Mouse (Mus musculus): ENCODE measurements around the gene Cdh24. TPM values are rescaled to one million over a fixed set of nuclear protein-coding genes. Genes with fewer than 3 reads are reported as not detected.

Gene Cdh24
- polyA plus RNA-seq, 1 experiment from 2014 or later: 0.32 TPM

DNA sequence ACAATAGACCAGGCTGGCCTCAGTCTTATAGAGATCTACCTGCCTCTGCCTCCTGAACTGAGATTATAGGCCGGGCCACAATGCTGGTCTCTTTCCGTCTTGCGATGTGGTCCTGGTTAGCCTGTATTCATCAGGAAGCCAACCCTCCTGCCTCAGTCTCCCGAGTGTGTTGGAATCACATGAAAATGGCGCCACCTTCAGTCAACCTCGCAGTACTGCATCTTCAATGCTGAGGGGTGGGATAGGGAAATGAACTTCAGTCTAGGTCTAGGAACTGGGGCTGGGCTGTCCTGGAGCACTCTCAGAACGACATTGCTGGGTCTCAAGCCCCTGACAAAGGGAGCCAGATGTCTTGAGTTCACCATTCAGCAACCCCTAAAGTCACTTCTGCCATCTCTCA, 44.1 kb downstream of the Cdh24 start:
- H3K4me3 ChIP-seq (ENCODE audit: low read depth, low read length): no peak overlapping the region
- TF ChIP-seq EP300 (IDR thresholded peaks at IDR 0.05): no peak
- peak; percentile 72 for TF ChIP-seq CTCF (IDR thresholded peaks at IDR 0.05)
- WGBS: 79% methylated on average over 7 of the region's 7 CpGs

DNA sequence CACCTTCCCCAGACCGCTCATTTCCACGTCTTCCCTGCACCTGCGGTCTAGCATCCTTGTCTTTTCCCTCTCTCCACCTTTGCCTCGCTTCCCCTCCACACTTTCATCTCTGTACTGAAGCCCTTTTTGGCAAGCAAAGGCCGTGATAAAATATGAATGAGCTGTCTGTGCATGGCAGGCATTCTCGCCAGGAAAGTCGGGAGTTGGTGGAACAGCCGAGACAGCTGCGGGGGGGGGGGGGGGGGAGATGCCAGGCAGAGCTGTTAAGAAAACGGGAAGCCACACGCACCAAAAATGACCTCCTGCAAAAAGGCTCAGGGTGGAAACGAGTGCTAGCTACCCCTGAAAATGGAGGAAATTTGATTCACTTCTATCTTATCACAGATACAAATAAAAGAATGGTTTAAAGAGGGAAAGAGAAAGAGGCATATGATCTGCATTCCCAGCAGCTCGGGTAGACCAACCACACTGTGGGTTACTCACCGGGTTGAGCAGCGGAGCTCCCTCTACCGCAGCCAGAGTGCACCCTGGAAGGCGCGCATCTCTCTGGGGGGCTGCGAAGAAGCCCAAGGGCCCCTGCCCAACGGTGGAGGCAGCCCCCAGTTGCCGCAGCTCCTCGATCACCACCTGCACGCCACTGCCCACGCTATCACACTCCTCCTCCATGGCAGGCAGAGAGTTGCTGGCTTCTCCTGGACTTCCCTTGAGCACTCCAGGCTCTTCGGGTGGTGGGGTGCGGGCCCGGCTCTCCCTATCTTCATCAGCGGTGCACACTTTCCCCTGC, 46.3 kb downstream of the Cdh24 start:
- no peaks in the 10 kb centered on the region for H3K9me3 ChIP-seq (ENCODE audit: low read length)
- WGBS: 66% methylated on average over 28 of the region's 28 CpGs
- no peaks in the 10 kb centered on the region for H3K27me3 ChIP-seq (replicated peaks; ENCODE audit: insufficient read depth, low read length)
- no peak overlapping the region for H3K27ac ChIP-seq (ENCODE audit: low read length)
- H3K4me1 ChIP-seq (ENCODE audit: insufficient read depth, low read depth, low read length): no peaks in the 10 kb centered on the region
- no peak overlapping the region for H3K4me3 ChIP-seq (ENCODE audit: low read depth, low read length)
- DNase-seq (ENCODE audit: low spot score) (no peak), ATAC-seq (no peak)
- peaks cover 4% of the 10 kb centered on the region; the same call in 1 of the 2 replicates for H3K36me3 ChIP-seq (ENCODE audit: insufficient read depth, low read length)
- no peak overlapping the region for H3K4me2 ChIP-seq (replicated peaks; ENCODE audit: low read depth, low read length)
- H3K9ac ChIP-seq (replicated peaks; ENCODE audit: low read depth): no peak overlapping the region
- TF ChIP-seq EP300 (IDR thresholded peaks at IDR 0.05) (no peak), CTCF (IDR thresholded peaks at IDR 0.05) (no peak)

More for the DNA sequence above, 44.1 kb downstream of the Cdh24 start:
- Histone ChIP-seq H3K36me3 (ENCODE audit: insufficient read depth, low read length) (peaks cover 4% of the 10 kb centered on the region; the same call in 1 of the 2 replicates), H3K4me2 (replicated peaks; ENCODE audit: low read depth, low read length) (no peak overlapping the region), H3K27ac (ENCODE audit: low read length) (no peak overlapping the region), H3K9me3 (ENCODE audit: low read length) (no peaks in the 10 kb centered on the region), H3K27me3 (replicated peaks; ENCODE audit: insufficient read depth, low read length) (no peaks in the 10 kb centered on the region), H3K4me1 (ENCODE audit: insufficient read depth, low read depth, low read length) (no peaks in the 10 kb centered on the region), H3K9ac (replicated peaks; ENCODE audit: low read depth) (no peak overlapping the region)
- DNase-seq (ENCODE audit: low spot score) (no peak), ATAC-seq (no peak)

DNA sequence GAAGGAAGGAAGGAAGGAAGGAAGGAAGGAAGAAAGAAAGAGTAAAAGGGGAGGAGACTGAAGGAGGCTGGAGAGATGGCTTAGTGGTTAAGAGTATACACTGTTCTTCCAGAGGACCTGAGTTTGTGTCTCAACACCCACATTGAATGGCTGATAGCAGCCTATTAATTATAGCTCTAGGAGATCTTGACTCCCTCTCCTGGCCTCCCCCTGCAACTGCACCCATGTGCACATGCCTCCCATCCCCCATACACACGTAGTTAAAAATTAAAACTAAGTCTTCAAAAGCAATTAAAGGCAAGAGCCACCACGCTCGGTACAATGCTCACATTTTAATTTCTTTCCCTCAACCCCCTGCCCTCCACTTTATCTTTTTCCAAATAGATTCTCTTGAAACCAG, 47.1 kb downstream of the Cdh24 start:
- 90% methylated on average over 3 of the region's 3 CpGs for WGBS
- no peaks in the 10 kb centered on the region for H3K27me3 ChIP-seq (replicated peaks; ENCODE audit: insufficient read depth, low read length)
- peaks cover 4% of the 10 kb centered on the region; the same call in 1 of the 2 replicates for H3K36me3 ChIP-seq (ENCODE audit: insufficient read depth, low read length)
- DNase-seq (ENCODE audit: low spot score): no peak
- H3K4me1 ChIP-seq (ENCODE audit: insufficient read depth, low read depth, low read length): no peaks in the 10 kb centered on the region
- no peak overlapping the region for H3K4me2 ChIP-seq (replicated peaks; ENCODE audit: low read depth, low read length)
- H3K4me3 ChIP-seq (ENCODE audit: low read depth, low read length): no peak overlapping the region
- ATAC-seq: no peak
- TF ChIP-seq CTCF (IDR thresholded peaks at IDR 0.05) (peak; percentile 46), EP300 (IDR thresholded peaks at IDR 0.05) (no peak)
- no peak overlapping the region for H3K27ac ChIP-seq (ENCODE audit: low read length)
- no peaks in the 10 kb centered on the region for H3K9me3 ChIP-seq (ENCODE audit: low read length)
- H3K9ac ChIP-seq (replicated peaks; ENCODE audit: low read depth): no peak overlapping the region

DNA sequence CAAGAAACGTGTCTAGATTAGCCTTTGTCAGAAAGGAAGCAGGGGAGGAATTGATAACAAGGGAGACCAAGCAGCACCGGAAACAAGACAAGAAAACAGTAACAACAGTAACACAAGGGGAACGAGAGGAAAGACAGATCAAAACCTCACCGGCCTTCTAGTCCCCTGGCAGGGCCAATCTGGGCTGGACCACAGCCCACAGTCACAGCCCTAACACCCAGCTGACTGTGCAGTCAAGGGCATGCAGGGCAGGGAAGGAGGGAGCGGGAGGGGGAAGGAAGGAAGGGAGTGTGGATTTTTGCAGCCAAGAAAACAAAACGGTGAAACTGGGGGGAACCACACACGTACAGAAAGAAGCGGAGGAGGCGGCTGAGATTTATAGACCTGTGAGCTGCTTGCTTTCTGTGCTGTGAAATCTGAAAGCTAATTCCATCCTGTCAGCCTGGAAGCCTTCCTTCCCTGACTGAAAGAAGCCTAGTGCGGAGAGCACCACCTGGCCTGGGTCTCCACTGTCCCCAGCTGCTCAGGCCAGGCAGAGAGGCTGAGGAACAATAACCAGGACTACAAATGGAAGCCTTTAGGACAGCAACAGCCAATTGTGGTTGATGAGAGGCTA, 48.7 kb downstream of the Cdh24 start:
- 51% methylated on average over 10 of the region's 10 CpGs for WGBS
- H3K9me3 ChIP-seq (ENCODE audit: low read length): no peaks in the 10 kb centered on the region
- H3K9ac ChIP-seq (replicated peaks; ENCODE audit: low read depth): no peak overlapping the region
- no peaks in the 10 kb centered on the region for H3K4me1 ChIP-seq (ENCODE audit: insufficient read depth, low read depth, low read length)
- H3K27me3 ChIP-seq (replicated peaks; ENCODE audit: insufficient read depth, low read length): no peaks in the 10 kb centered on the region
- peak overlapping the region; percentile 9; the same call in 1 of the 2 replicates for H3K27ac ChIP-seq (ENCODE audit: low read length)
- DNase-seq (ENCODE audit: low spot score) (no peak), ATAC-seq (no peak)
- H3K4me2 ChIP-seq (replicated peaks; ENCODE audit: low read depth, low read length): no peak overlapping the region
- no peak overlapping the region for H3K4me3 ChIP-seq (ENCODE audit: low read depth, low read length)
- peaks cover 4% of the 10 kb centered on the region; the same call in 1 of the 2 replicates for H3K36me3 ChIP-seq (ENCODE audit: insufficient read depth, low read length)
- no peak for TF ChIP-seq CTCF (IDR thresholded peaks at IDR 0.05)
- TF ChIP-seq EP300 (IDR thresholded peaks at IDR 0.05): no peak

DNA sequence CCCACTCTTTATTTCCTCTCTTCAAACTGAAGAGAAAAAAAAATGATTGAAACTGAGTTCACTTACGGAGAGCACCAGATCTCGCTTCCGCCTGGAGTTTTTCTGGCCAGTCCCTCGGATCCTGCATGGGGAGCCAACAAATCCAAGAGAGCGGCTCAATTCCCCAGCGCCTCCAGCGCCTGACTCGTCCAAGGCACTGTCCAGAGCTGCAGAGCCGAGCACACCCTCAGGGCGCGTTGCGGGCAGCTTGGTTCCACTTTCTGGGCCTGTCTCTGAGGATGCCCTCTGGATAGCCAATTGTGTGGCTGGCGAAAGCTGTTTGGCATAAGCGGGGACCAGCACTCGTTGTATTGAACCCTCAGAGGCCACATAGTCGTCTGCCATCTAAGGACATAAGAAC, 50.1 kb downstream of the Cdh24 start:
- Histone ChIP-seq H3K4me2 (replicated peaks; ENCODE audit: low read depth, low read length) (no peak overlapping the region), H3K9me3 (ENCODE audit: low read length) (no peaks in the 10 kb centered on the region), H3K27ac (ENCODE audit: low read length) (no peak overlapping the region), H3K9ac (replicated peaks; ENCODE audit: low read depth) (no peak overlapping the region), H3K27me3 (replicated peaks; ENCODE audit: insufficient read depth, low read length) (no peaks in the 10 kb centered on the region), H3K36me3 (ENCODE audit: insufficient read depth, low read length) (peaks cover 4% of the 10 kb centered on the region; the same call in 1 of the 2 replicates), H3K4me1 (ENCODE audit: insufficient read depth, low read depth, low read length) (no peaks in the 10 kb centered on the region), H3K4me3 (ENCODE audit: low read depth, low read length) (no peak overlapping the region)
- ATAC-seq (no peak), DNase-seq (ENCODE audit: low spot score) (no peak)
- TF ChIP-seq EP300 (IDR thresholded peaks at IDR 0.05) (no peak), CTCF (IDR thresholded peaks at IDR 0.05) (no peak)
- WGBS: 91% methylated on average over 16 of the region's 16 CpGs

DNA sequence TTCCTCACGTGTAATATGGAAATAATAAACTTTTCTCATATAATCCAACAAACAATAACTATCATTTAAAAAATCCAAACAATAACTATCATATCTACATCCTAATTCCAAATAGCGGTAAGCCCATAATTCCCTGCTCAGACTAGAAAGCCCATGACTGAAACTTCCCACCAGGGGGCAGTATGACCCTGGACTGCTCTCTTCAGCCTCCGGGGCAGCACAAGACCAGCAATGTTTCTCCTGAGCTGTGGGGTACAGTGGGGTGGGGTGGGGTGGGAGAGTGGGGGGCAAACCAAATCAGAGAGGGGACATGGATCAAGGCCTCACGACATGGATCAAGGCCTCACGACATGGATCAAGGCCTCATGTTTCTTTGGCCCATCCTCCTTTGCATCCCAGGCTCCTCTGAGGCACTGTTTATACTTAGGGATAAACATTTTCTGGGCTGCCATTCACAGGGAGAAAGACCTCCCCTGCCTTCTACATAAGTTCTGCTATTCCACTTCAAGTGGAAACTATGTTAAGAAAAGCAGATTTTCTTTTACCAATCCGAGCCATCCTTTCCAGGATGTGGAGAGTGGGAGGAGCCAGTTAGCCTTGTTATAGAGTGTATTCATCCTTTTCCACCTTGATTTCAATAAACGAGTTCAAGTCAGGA, 57.4 kb downstream of the Cdh24 start:
- peak; percentile 83 for DNase-seq (ENCODE audit: low spot score)
- no peak overlapping the region for H3K4me3 ChIP-seq (ENCODE audit: low read depth, low read length)
- no peak for TF ChIP-seq EP300 (IDR thresholded peaks at IDR 0.05)
- TF ChIP-seq CTCF (IDR thresholded peaks at IDR 0.05): peak; percentile 84
- peak; percentile 78 for ATAC-seq
- no peaks in the 10 kb centered on the region for H3K36me3 ChIP-seq (ENCODE audit: insufficient read depth, low read length)
- H3K4me2 ChIP-seq (replicated peaks; ENCODE audit: low read depth, low read length): no peak overlapping the region
- no peak overlapping the region for H3K27ac ChIP-seq (ENCODE audit: low read length)
- no peaks in the 10 kb centered on the region for H3K27me3 ChIP-seq (replicated peaks; ENCODE audit: insufficient read depth, low read length)
- H3K9ac ChIP-seq (replicated peaks; ENCODE audit: low read depth): no peak overlapping the region
- 34% methylated on average over 7 of the region's 7 CpGs for WGBS
- H3K9me3 ChIP-seq (ENCODE audit: low read length): no peaks in the 10 kb centered on the region
- H3K4me1 ChIP-seq (ENCODE audit: insufficient read depth, low read depth, low read length): no peaks in the 10 kb centered on the region
